Mouse (Mus musculus): ENCODE measurements around the gene Abcb11.

Gene Abcb11

DNA sequence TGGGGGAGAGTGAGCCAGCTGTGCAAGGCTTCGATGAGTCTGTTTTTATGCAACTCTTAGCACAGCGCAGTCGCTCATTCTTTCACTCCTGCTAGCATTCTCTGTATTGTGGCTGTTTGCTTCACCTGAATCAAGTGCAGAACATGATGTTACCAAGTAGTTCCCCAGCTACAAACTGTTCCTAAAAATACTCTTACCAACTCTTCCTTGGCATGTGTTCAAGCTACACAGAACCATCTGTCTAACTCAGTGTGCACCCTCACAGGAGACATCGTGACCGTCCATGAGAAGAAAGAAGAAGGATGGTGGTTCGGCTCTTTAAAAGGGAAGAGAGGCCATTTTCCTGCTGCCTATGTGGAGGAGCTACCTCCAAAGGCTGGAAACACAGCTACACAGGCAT is 153.7 kb downstream of the Abcb11 start:
- no peak for DNase-seq (ENCODE audit: low read depth, low spot score)
